ENCODE assay signal across 10 mouse cellular contexts in genomic region chr5:124077856-124078460, GRCm38 (mm10). TPM values are rescaled to one million over a fixed set of nuclear protein-coding genes. Genes with fewer than 3 reads are reported as not detected.
A peak's percentile ranks its signal among the peaks of the same experiment; 100 is the strongest.
DNase-seq lines count a peak whose midpoint lies in the region; ATAC-seq and TF ChIP-seq lines count a peak whose summit lies in the region.
"Had no signal": no experiment of that assay in that cellular context is flagged by ENCODE, and none has a peak within 500 bp of the region (broad histone marks: within the 10 kb centered on the region; RNA-seq: fewer than 3 reads in every experiment).

No protein-coding gene starts in this region.

- no peak overlapping the region for H3K4me2 ChIP-seq in embryonic facial prominence, embryonic 13.5 days
- H3K4me2 ChIP-seq in midbrain, postnatal 0 days (ENCODE audit: low read depth, low read length, poor library complexity, severe bottlenecking) = peak overlapping the region; percentile 1; the same call in 1 of the 2 replicates
- no peak overlapping the region for H3K4me2 ChIP-seq in midbrain, embryonic 14.5 days (ENCODE audit: low read length)
- H3K4me2 ChIP-seq in hindbrain, embryonic 16.5 days (ENCODE audit: low read length) = peak overlapping the region; percentile 24; the same call in 1 of the 2 replicates
- H3K4me2 ChIP-seq: limb, embryonic 12.5 days had no signal

- peak overlapping the region; percentile 57 for H3K27ac ChIP-seq in embryonic facial prominence, embryonic 13.5 days
- H3K27ac ChIP-seq in embryonic facial prominence, embryonic 10.5 days (replicated peaks) = no peak overlapping the region
- no peak overlapping the region for H3K27ac ChIP-seq in midbrain, postnatal 0 days (ENCODE audit: low read depth, low read length)
- no peak overlapping the region for H3K27ac ChIP-seq in midbrain, embryonic 14.5 days (replicated peaks; ENCODE audit: low read depth, low read length)
- H3K27ac ChIP-seq in hindbrain, embryonic 16.5 days (ENCODE audit: low read depth, low read length) = no peak overlapping the region

- DNase-seq in embryonic facial prominence, embryonic 10.5 days (ENCODE audit: low spot score) = no peak
- DNase-seq in midbrain, postnatal 0 days (ENCODE audit: low spot score) = no peak
- no peak for DNase-seq in midbrain, embryonic 14.5 days
- DNase-seq in thymus, postnatal 14 days = peak; percentile 62
- DNase-seq in heart, adult 18-20 months = no peak
- no peak for DNase-seq in layer of hippocampus, adult 9-10 months (ENCODE audit: low spot score)

- no peak overlapping the region for H3K9ac ChIP-seq in embryonic facial prominence, embryonic 13.5 days
- H3K9ac ChIP-seq in midbrain, postnatal 0 days (replicated peaks; ENCODE audit: low read length, poor library complexity, severe bottlenecking) = no peak overlapping the region
- no peak overlapping the region for H3K9ac ChIP-seq in midbrain, embryonic 14.5 days (replicated peaks; ENCODE audit: low read length)
- H3K9ac ChIP-seq in hindbrain, embryonic 16.5 days (ENCODE audit: low read depth, low read length) = no peak overlapping the region
- H3K9ac ChIP-seq: limb, embryonic 12.5 days had no signal

- no peak for ATAC-seq in embryonic facial prominence, embryonic 13.5 days (ENCODE audit: insufficient number of reproducible peaks, insufficient read depth, low FRiP score, low TSS enrichment, low read depth)
- ATAC-seq in midbrain, postnatal 0 days (ENCODE audit: low FRiP score) = no peak
- ATAC-seq in midbrain, embryonic 14.5 days (ENCODE audit: low FRiP score, low TSS enrichment) = no peak
- ATAC-seq in hindbrain, embryonic 16.5 days = no peak

- no peaks in the 10 kb centered on the region for H3K36me3 ChIP-seq in embryonic facial prominence, embryonic 13.5 days
- H3K36me3 ChIP-seq in embryonic facial prominence, embryonic 10.5 days (replicated peaks) = no peaks in the 10 kb centered on the region
- peaks cover 20% of the 10 kb centered on the region for H3K36me3 ChIP-seq in midbrain, postnatal 0 days (ENCODE audit: insufficient read depth, low read length)
- no peaks in the 10 kb centered on the region for H3K36me3 ChIP-seq in midbrain, embryonic 14.5 days (ENCODE audit: control insufficient read depth, insufficient read depth, low read length)
- H3K36me3 ChIP-seq in hindbrain, embryonic 16.5 days (ENCODE audit: control insufficient read depth, insufficient read depth, low read length) = 0 out of 2 replicates have a peak, but pooled peaks cover 2% of the 10 kb centered on the region
- H3K36me3 ChIP-seq: limb, embryonic 12.5 days had no signal

- no peaks in the 10 kb centered on the region for H3K9me3 ChIP-seq in embryonic facial prominence, embryonic 13.5 days
- H3K9me3 ChIP-seq in embryonic facial prominence, embryonic 10.5 days = no peaks in the 10 kb centered on the region
- H3K9me3 ChIP-seq in midbrain, postnatal 0 days (ENCODE audit: low read length) = no peaks in the 10 kb centered on the region
- no peaks in the 10 kb centered on the region for H3K9me3 ChIP-seq in midbrain, embryonic 14.5 days (ENCODE audit: control insufficient read depth, low read length)
- H3K9me3 ChIP-seq in hindbrain, embryonic 16.5 days (ENCODE audit: control insufficient read depth, low read length) = no peaks in the 10 kb centered on the region
- H3K9me3 ChIP-seq: limb, embryonic 12.5 days had no signal

- no peak overlapping the region for H3K4me3 ChIP-seq in embryonic facial prominence, embryonic 13.5 days
- no peak overlapping the region for H3K4me3 ChIP-seq in embryonic facial prominence, embryonic 10.5 days
- no peak overlapping the region for H3K4me3 ChIP-seq in midbrain, postnatal 0 days (ENCODE audit: low read depth, low read length)
- H3K4me3 ChIP-seq in midbrain, embryonic 14.5 days (replicated peaks; ENCODE audit: low read depth, low read length) = no peak overlapping the region
- H3K4me3 ChIP-seq in hindbrain, embryonic 16.5 days (ENCODE audit: low read length) = no peak overlapping the region
- H3K4me3 ChIP-seq: limb, embryonic 12.5 days; myocyte had no signal

- peaks cover 40% of the 10 kb centered on the region for H3K4me1 ChIP-seq in embryonic facial prominence, embryonic 13.5 days
- peaks cover 58% of the 10 kb centered on the region for H3K4me1 ChIP-seq in embryonic facial prominence, embryonic 10.5 days
- H3K4me1 ChIP-seq in midbrain, postnatal 0 days (ENCODE audit: insufficient read depth, low read length) = no peaks in the 10 kb centered on the region
- H3K4me1 ChIP-seq in midbrain, embryonic 14.5 days (ENCODE audit: control insufficient read depth, insufficient read depth, low read length) = peaks cover 10% of the 10 kb centered on the region; the same call in 1 of the 2 replicates
- H3K4me1 ChIP-seq in hindbrain, embryonic 16.5 days (ENCODE audit: control insufficient read depth, insufficient read depth, low read depth, low read length) = peaks cover 2% of the 10 kb centered on the region; the same call in 1 of the 2 replicates

- 65% methylated on average over 6 of the region's 6 CpGs for WGBS in embryonic facial prominence, embryonic 13.5 days
- WGBS in embryonic facial prominence, embryonic 10.5 days = 68% methylated on average over 6 of the region's 6 CpGs
- 61% methylated on average over 6 of the region's 6 CpGs for WGBS in midbrain, postnatal 0 days
- WGBS in midbrain, embryonic 14.5 days = 67% methylated on average over 6 of the region's 6 CpGs
- WGBS in hindbrain, embryonic 16.5 days = 48% methylated on average over 6 of the region's 6 CpGs

- no peaks in the 10 kb centered on the region for H3K27me3 ChIP-seq in embryonic facial prominence, embryonic 13.5 days
- no peaks in the 10 kb centered on the region for H3K27me3 ChIP-seq in embryonic facial prominence, embryonic 10.5 days (replicated peaks; ENCODE audit: low read depth, poor library complexity, severe bottlenecking)
- H3K27me3 ChIP-seq in midbrain, postnatal 0 days (ENCODE audit: insufficient read depth, low read length) = no peaks in the 10 kb centered on the region
- no peaks in the 10 kb centered on the region for H3K27me3 ChIP-seq in midbrain, embryonic 14.5 days (ENCODE audit: control insufficient read depth, insufficient read depth, low read length)
- H3K27me3 ChIP-seq in hindbrain, embryonic 16.5 days (replicated peaks; ENCODE audit: control insufficient read depth, insufficient read depth, low read length) = no peaks in the 10 kb centered on the region
- H3K27me3 ChIP-seq: limb, embryonic 12.5 days had no signal

- no peak for TF ChIP-seq CTCF in midbrain, postnatal 0 days (IDR thresholded peaks at IDR 0.05)

RNA-seq across cellular contexts. Expression of gene Abcb9, which starts 17.6 kb away (rescaled TPM):
- 1.5 and 2.4 TPM in 2 replicates for polyA plus RNA-seq in embryonic facial prominence, embryonic 13.5 days (2015; fragmentation: Nextera tagmentation; extraction: Ambion mirVana)
- polyA plus RNA-seq in embryonic facial prominence, embryonic 10.5 days (2016; fragmentation: Nextera tagmentation; extraction: Ambion mirVana) = 0.34 and 0.76 TPM in 2 replicates
- 41.7 and 42.1 TPM in 2 replicates for total RNA-seq in midbrain, postnatal 0 days (2014; rRNA removed)
- 29.6 and 30.1 TPM in 2 replicates for polyA plus RNA-seq in midbrain, postnatal 0 days (2015; fragmentation: Nextera tagmentation; extraction: Ambion mirVana)
- polyA plus RNA-seq in midbrain, embryonic 14.5 days (2014; fragmentation: Nextera tagmentation; extraction: Ambion mirVana) = 10.9 and 11.6 TPM in 2 replicates
- polyA plus RNA-seq in hindbrain, embryonic 16.5 days (2015; fragmentation: Nextera tagmentation; extraction: Ambion mirVana) = 27.2 and 28.1 TPM in 2 replicates
- total RNA-seq in heart, adult 18-20 months (2021) = 10 to 100 TPM in 1 of 2 experiments, 1 to 10 TPM in 1; 8.9 to 10.7 TPM

RNA-seq across cellular contexts. Expression of gene Ogfod2, which starts 34.1 kb away (rescaled TPM):
- polyA plus RNA-seq in embryonic facial prominence, embryonic 13.5 days (2015; fragmentation: Nextera tagmentation; extraction: Ambion mirVana) = 18.8 and 20.7 TPM in 2 replicates
- 16.0 and 16.3 TPM in 2 replicates for polyA plus RNA-seq in embryonic facial prominence, embryonic 10.5 days (2016; fragmentation: Nextera tagmentation; extraction: Ambion mirVana)
- total RNA-seq in midbrain, postnatal 0 days (2014; rRNA removed) = 54.5 and 70.4 TPM in 2 replicates
- polyA plus RNA-seq in midbrain, postnatal 0 days (2015; fragmentation: Nextera tagmentation; extraction: Ambion mirVana) = 36.2 and 39.5 TPM in 2 replicates
- 19.7 and 20.7 TPM in 2 replicates for polyA plus RNA-seq in midbrain, embryonic 14.5 days (2014; fragmentation: Nextera tagmentation; extraction: Ambion mirVana)
- 41.9 and 44.2 TPM in 2 replicates for polyA plus RNA-seq in hindbrain, embryonic 16.5 days (2015; fragmentation: Nextera tagmentation; extraction: Ambion mirVana)
- 10 to 100 TPM; 15.1 to 17.5 TPM for total RNA-seq in heart, adult 18-20 months (2021)

RNA-seq across cellular contexts. Expression of gene Arl6ip4, which starts 37.9 kb away (rescaled TPM):
- 113 and 122 TPM in 2 replicates for polyA plus RNA-seq in embryonic facial prominence, embryonic 13.5 days (2015; fragmentation: Nextera tagmentation; extraction: Ambion mirVana)
- polyA plus RNA-seq in embryonic facial prominence, embryonic 10.5 days (2016; fragmentation: Nextera tagmentation; extraction: Ambion mirVana) = 134 and 137 TPM in 2 replicates
- total RNA-seq in midbrain, postnatal 0 days (2014; rRNA removed) = 40.8 and 47.3 TPM in 2 replicates
- polyA plus RNA-seq in midbrain, postnatal 0 days (2015; fragmentation: Nextera tagmentation; extraction: Ambion mirVana) = 120 and 124 TPM in 2 replicates
- 65.2 and 72.3 TPM in 2 replicates for polyA plus RNA-seq in midbrain, embryonic 14.5 days (2014; fragmentation: Nextera tagmentation; extraction: Ambion mirVana)
- 75.3 and 81.1 TPM in 2 replicates for polyA plus RNA-seq in hindbrain, embryonic 16.5 days (2015; fragmentation: Nextera tagmentation; extraction: Ambion mirVana)
- total RNA-seq in heart, adult 18-20 months (2021) = 10 to 100 TPM; 36.3 to 37.8 TPM

RNA-seq across cellular contexts. Expression of gene Vps37b, which starts 45.9 kb away (rescaled TPM):
- 39.0 and 46.0 TPM in 2 replicates for polyA plus RNA-seq in embryonic facial prominence, embryonic 13.5 days (2015; fragmentation: Nextera tagmentation; extraction: Ambion mirVana)
- 43.8 and 47.6 TPM in 2 replicates for polyA plus RNA-seq in embryonic facial prominence, embryonic 10.5 days (2016; fragmentation: Nextera tagmentation; extraction: Ambion mirVana)
- total RNA-seq in midbrain, postnatal 0 days (2014; rRNA removed) = 52.3 and 75.5 TPM in 2 replicates
- polyA plus RNA-seq in midbrain, postnatal 0 days (2015; fragmentation: Nextera tagmentation; extraction: Ambion mirVana) = 54.3 and 56.2 TPM in 2 replicates
- 58.0 and 72.4 TPM in 2 replicates for polyA plus RNA-seq in midbrain, embryonic 14.5 days (2014; fragmentation: Nextera tagmentation; extraction: Ambion mirVana)
- polyA plus RNA-seq in hindbrain, embryonic 16.5 days (2015; fragmentation: Nextera tagmentation; extraction: Ambion mirVana) = 70.9 and 81.1 TPM in 2 replicates
- total RNA-seq in heart, adult 18-20 months (2021) = 10 to 100 TPM; 15.1 to 15.2 TPM

Comparison
In these comparisons a context has a peak if more than half of its experiments do, and no peak if none do; other contexts are left out.
1. H3K4me2 ChIP-seq: peak in midbrain, postnatal 0 days (single experiment) and hindbrain, embryonic 16.5 days (single experiment); none in embryonic facial prominence, embryonic 13.5 days (single experiment) and midbrain, embryonic 14.5 days (single experiment).